Mouse (Mus musculus) stomach, embryonic 16.5 days (tissue): Measurements from ENCODE around the gene Zswim1. TPM values are rescaled to one million over a fixed set of nuclear protein-coding genes. Genes with fewer than 3 reads are reported as not detected.

Source experiments
- ATAC-seq: fragments of 200-750 bp; cut with Nextera tagmentation; 2 replicates; pipeline ENCODE4 v1.8.0; 2017; ENCODE audit warnings: moderate number of reproducible peaks, moderate TSS enrichment; ENCODE audit not compliant: insufficient read depth, low FRiP score
- H3K27ac ChIP-seq: fragments of 300-500 bp; sonication (generic); 2 replicates; pipeline ENCODE4 v1.5.1; 2014; ENCODE audit warnings: low read length
- H3K27me3 ChIP-seq: fragments of 300-500 bp; sonication (generic); 2 replicates; pipeline ENCODE4 v1.6.1; 2014; ENCODE audit warnings: low read length, control low read depth, mixed read lengths; ENCODE audit not compliant: control insufficient read depth, insufficient read depth
- H3K36me3 ChIP-seq: fragments of 300-500 bp; sonication (generic); 2 replicates; pipeline ENCODE4 v1.6.1; 2014; ENCODE audit warnings: low read length; ENCODE audit not compliant: control insufficient read depth, insufficient read depth
- H3K4me1 ChIP-seq: fragments of 300-500 bp; sonication (generic); 2 replicates; pipeline ENCODE4 v1.6.1; 2014; ENCODE audit warnings: low read length, control low read depth, mixed read lengths; ENCODE audit not compliant: control insufficient read depth, insufficient read depth
- H3K4me2 ChIP-seq: fragments of 300-500 bp; sonication (generic); 2 replicates; pipeline ENCODE4 v1.6.1; 2014; ENCODE audit warnings: low read depth, low read length, mixed read lengths
- H3K4me3 ChIP-seq: fragments of 300-500 bp; sonication (generic); replicated peaks from 2 replicates; pipeline ENCODE4 v1.5.1; 2014; ENCODE audit warnings: mild to moderate bottlenecking, low read length
- H3K9ac ChIP-seq: fragments of 300-500 bp; sonication (generic); 2 replicates; pipeline ENCODE4 v1.6.1; 2014; ENCODE audit warnings: low read length
- H3K9me3 ChIP-seq: fragments of 300-500 bp; sonication (generic); replicated peaks from 2 replicates; pipeline ENCODE4 v1.6.1; 2016; ENCODE audit warnings: low read length, control low read depth; ENCODE audit not compliant: control insufficient read depth
- WGBS: fragments of 180-500 bp; shearing (Covaris S2); extraction: QIAGEN DNeasy Blood & Tissue Kit; methylation state at CpG from one replicate; pipeline ENCODE4 v1.1.7; 2014; 5-methylcytosine and 5-hydroxymethylcytosine counted together
- polyA plus RNA-seq: library from polyadenylated mRNA; unstranded; fragments of >200 nt; fragmentation: Nextera tagmentation; extraction: Ambion mirVana; gene quantifications from 2 replicates; pipeline ENCODE4 v1.2.1, GENCODE M21; 2015

The Zswim1 gene
- polyA plus RNA-seq, 1 experiment from 2014 or later, result 16.5 TPM

DNA sequence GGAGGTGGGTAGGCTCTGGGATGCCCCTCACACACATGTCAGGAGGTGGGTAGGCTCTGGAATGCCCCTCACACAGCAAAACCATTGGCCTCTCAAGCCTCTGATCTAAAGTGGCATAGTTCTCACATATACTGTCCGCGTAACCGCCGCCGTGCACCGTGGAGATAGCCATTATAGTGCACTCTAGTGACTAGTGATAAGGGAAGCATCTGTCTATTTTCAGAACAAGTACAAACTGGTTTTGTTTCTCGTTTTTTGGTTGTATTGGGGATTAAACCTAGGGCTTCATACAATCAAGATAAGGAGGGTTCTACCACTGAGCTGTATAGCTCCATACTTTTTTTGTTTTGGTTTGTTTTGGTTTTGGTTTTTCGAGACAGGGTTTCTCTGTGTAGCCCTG is 6.7 kb upstream of the Zswim1 start:
- H3K27me3 ChIP-seq, result no peaks in the 10 kb centered on the region
- H3K36me3 ChIP-seq, result no peaks in the 10 kb centered on the region
- WGBS, result 91% methylated on average over 8 of the region's 8 CpGs
- H3K4me3 ChIP-seq, result no peak overlapping the region
- no peaks in the 10 kb centered on the region for H3K9me3 ChIP-seq
- ATAC-seq, result no peak
- H3K4me1 ChIP-seq, result 0 out of 2 replicates have a peak, but pooled peaks cover 7% of the 10 kb centered on the region
- H3K9ac ChIP-seq, result no peak overlapping the region
- H3K27ac ChIP-seq, result no peak overlapping the region
- no peak overlapping the region for H3K4me2 ChIP-seq

DNA sequence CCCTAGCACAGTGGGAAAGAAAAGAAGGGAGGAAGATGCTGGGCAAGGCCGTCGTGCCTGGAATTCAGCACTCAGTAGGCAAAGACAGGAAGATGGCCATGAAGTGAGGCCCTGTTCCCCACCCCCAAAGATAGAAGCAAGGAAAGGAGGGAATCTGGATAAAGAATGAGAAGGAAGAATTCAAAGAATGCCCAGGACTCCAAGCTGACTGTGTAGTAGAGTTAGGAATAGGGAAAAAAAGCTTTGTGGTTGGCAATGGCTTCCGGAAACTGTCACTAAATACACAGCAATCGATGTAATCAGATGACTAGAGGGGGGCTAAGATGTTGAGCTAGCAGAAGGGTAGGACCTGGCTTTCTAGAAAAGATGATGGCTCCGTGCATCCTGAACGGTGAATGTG is 5.3 kb upstream of the Zswim1 start:
- 73% methylated on average over 6 of the region's 6 CpGs for WGBS
- Histone ChIP-seq H3K4me2 (no peak overlapping the region), H3K4me3 (no peak overlapping the region), H3K9ac (no peak overlapping the region), H3K4me1 (0 out of 2 replicates have a peak, but pooled peaks cover 9% of the 10 kb centered on the region), H3K36me3 (no peaks in the 10 kb centered on the region), H3K27me3 (no peaks in the 10 kb centered on the region), H3K27ac (peak overlapping the region; percentile 7; the same call in 1 of the 2 replicates), H3K9me3 (no peaks in the 10 kb centered on the region)
- ATAC-seq, result no peak

DNA sequence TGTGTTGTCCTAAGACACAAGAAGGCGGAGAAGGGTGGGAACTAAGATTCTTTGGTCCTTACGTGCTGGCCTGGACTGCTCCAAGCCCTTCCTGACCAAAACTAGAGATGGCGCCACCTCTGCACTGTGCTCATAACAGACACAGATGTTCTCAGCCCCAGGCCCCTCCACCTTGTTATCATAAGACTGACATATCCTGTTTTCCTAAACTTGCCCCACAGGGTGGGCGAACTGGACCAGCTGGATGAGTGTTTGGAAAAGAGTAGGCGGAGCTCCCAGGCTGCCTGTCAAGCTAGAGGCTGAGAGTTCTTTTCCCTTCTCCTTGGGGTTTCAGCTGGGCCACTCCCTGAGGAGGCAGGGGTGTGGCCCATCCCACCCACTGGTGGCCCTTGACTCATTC is 4.8 kb upstream of the Zswim1 start:
- WGBS, result 43% methylated on average over 5 of the region's 5 CpGs
- H3K4me1 ChIP-seq, result 0 out of 2 replicates have a peak, but pooled peaks cover 11% of the 10 kb centered on the region
- H3K27ac ChIP-seq, result peak overlapping the region; percentile 7; the same call in 1 of the 2 replicates
- no peak for ATAC-seq
- no peak overlapping the region for H3K4me2 ChIP-seq
- H3K36me3 ChIP-seq, result no peaks in the 10 kb centered on the region
- no peaks in the 10 kb centered on the region for H3K27me3 ChIP-seq
- no peak overlapping the region for H3K4me3 ChIP-seq
- H3K9me3 ChIP-seq, result no peaks in the 10 kb centered on the region
- no peak overlapping the region for H3K9ac ChIP-seq

DNA sequence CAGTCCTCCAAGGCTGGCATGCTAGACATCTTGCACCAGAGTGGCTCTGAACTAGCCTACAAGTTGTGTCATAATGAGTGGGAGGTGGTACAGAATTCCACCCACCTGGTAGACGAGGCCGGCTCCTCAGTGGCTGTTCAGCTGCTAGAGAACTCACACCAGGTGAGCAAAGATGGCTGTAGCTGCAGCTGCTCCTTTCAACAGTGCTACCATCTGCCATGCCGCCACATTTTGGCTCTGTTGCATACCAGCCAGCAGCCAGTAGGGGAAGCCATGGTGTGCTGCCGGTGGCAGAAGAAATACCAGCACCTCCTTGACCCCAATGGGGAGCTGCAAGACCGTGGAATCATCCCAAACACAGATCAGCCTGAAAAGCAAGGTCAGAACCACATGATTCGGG is 1.4 kb upstream of the Zswim1 start:
- no peaks in the 10 kb centered on the region for H3K9me3 ChIP-seq
- H3K36me3 ChIP-seq, result 0 out of 2 replicates have a peak, but pooled peaks cover 5% of the 10 kb centered on the region
- H3K27me3 ChIP-seq, result no peaks in the 10 kb centered on the region
- H3K27ac ChIP-seq, result no peak overlapping the region
- ATAC-seq, result no peak
- 85% methylated on average over 6 of the region's 6 CpGs for WGBS
- H3K4me2 ChIP-seq, result no peak overlapping the region
- H3K9ac ChIP-seq, result no peak overlapping the region
- no peak overlapping the region for H3K4me3 ChIP-seq
- 0 out of 2 replicates have a peak, but pooled peaks cover 15% of the 10 kb centered on the region for H3K4me1 ChIP-seq

DNA sequence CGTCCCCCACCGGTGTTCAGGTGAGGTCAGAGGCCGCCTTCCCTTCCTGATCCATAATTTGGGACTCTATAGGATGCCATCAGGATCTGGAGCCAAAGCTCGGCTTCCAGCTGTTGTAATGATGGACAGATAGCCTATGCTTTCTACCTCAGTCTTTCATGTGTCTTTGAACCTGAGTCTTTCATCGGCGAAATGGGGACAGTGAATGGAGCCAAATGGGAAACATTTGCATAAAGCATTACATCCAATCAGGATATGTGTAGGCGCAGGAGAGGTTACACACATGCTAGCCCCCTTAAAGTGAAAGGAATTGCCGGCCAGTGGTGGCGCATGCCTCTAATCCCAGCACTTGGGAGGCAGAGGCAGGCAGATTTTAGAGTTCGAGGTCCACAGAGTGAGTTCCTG is 697 bp downstream of the Zswim1 start:
- 1% methylated on average over 10 of the region's 10 CpGs for WGBS
- Histone ChIP-seq H3K9me3 (no peaks in the 10 kb centered on the region), H3K27ac (peak overlapping the region; percentile 80), H3K4me3 (peak overlapping the region; percentile 82), H3K27me3 (no peaks in the 10 kb centered on the region), H3K4me2 (peak overlapping the region; percentile 67), H3K36me3 (0 out of 2 replicates have a peak, but pooled peaks cover 5% of the 10 kb centered on the region), H3K9ac (peak overlapping the region; percentile 77), H3K4me1 (0 out of 2 replicates have a peak, but pooled peaks cover 8% of the 10 kb centered on the region)
- ATAC-seq, result peak; percentile 61

DNA sequence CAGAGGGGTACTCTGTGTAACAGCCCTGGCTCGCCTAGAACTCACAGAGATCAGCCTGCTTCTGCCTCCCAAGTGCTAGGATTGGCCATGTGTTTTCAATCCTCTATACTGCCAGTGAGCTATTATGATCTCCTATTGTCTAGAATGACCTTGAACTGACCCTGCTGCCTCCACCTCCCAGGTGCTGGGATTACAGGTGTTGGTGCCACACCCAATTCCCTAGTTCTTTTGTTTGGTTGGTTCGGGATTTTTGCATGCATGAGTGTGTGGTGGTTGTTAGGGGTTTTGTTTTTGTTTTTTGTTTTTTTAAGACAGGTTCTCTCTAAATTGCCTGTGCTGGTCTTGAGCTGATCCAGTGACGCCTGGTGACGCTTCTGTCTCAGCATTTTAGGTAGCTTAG is 1.5 kb downstream of the Zswim1 start:
- Histone ChIP-seq H3K36me3 (0 out of 2 replicates have a peak, but pooled peaks cover 5% of the 10 kb centered on the region), H3K27ac (no peak overlapping the region), H3K9me3 (no peaks in the 10 kb centered on the region), H3K4me3 (no peak overlapping the region), H3K4me2 (no peak overlapping the region), H3K27me3 (no peaks in the 10 kb centered on the region), H3K9ac (no peak overlapping the region), H3K4me1 (0 out of 2 replicates have a peak, but pooled peaks cover 8% of the 10 kb centered on the region)
- 82% methylated on average over 4 of the region's 4 CpGs for WGBS
- ATAC-seq, result no peak

DNA sequence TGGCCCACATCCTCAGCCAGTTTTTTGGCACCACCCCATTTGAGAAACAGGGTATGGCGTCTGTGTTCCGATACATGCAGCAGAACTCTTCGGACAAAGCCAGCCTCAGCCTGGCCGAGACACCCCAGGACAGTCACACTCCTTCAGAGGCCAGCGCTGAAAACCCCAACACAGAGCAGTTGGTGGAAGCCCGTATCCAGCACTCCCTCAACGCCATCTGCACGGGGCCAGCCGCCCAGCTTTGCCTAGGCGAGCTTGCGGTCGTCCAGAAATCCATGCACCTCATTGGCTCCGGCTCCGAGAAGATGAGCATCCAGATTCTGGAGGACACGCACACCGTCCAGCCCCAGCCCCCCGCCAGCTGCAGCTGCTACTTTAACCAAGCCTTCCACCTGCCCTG is 3.0 kb downstream of the Zswim1 start:
- H3K27me3 ChIP-seq, result no peaks in the 10 kb centered on the region
- 0 out of 2 replicates have a peak, but pooled peaks cover 8% of the 10 kb centered on the region for H3K4me1 ChIP-seq
- no peak overlapping the region for H3K27ac ChIP-seq
- 0 out of 2 replicates have a peak, but pooled peaks cover 5% of the 10 kb centered on the region for H3K36me3 ChIP-seq
- H3K9me3 ChIP-seq, result no peaks in the 10 kb centered on the region
- no peak overlapping the region for H3K4me3 ChIP-seq
- 95% methylated on average over 17 of the region's 17 CpGs for WGBS
- no peak overlapping the region for H3K4me2 ChIP-seq
- ATAC-seq, result no peak
- no peak overlapping the region for H3K9ac ChIP-seq

DNA sequence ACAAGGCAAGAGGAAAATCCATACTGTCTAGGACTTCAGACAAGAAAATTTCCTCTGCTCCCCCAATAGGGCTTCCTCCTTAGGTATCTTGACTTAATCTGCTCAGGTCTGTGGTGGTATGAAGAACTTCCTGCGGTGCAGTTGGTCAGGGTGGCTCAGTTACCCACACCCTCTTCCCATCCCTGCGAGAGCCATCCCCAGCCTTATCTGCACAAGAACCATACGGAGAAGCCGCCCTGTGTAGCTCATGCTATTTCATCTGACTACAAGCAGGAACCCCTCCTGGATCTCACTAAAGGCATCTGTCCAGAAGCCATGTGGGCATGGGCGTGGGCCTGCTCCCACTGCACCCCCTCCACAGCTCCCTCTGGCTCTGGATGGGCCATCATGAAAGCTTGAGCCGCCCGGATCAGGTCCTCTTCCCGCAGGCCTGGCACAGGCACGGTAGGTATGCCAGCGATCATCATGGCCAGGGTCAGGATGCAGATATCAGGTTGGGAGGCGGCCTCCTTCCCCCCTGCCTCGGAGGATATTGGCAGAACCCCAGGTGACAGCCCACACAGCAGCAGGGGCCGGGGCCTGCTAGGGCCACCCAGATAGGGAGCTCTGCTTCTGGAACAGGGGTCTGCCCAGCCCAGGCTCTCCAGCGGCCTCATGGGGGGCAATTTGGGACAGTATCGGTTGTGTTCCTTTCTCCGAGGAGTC is 4.8 kb downstream of the Zswim1 start:
- no peak overlapping the region for H3K4me3 ChIP-seq
- no peak overlapping the region for H3K9ac ChIP-seq
- no peaks in the 10 kb centered on the region for H3K27me3 ChIP-seq
- no peak overlapping the region for H3K27ac ChIP-seq
- 0 out of 2 replicates have a peak, but pooled peaks cover 6% of the 10 kb centered on the region for H3K4me1 ChIP-seq
- H3K4me2 ChIP-seq, result no peak overlapping the region
- 0 out of 2 replicates have a peak, but pooled peaks cover 5% of the 10 kb centered on the region for H3K36me3 ChIP-seq
- ATAC-seq, result no peak
- no peaks in the 10 kb centered on the region for H3K9me3 ChIP-seq
- 82% methylated on average over 16 of the region's 16 CpGs for WGBS

DNA sequence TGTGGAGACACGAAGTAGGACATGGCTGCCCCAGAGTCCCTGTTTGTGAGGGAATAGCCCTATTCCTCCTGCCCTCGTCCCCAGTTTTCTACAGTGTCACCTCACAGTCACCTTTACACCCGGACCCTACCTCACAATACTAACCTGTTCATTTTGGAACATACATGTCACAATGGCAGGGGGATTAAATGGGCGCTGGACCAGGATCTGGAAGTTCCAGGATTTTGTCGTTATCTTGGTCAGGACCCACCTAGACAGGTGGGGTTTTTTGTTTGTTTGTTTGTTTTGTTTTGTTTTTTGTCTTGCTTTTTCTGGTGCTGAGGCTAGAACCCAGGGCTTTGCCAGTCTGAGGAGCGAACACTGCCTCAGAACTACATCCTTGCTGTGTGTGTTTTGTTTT is 6.0 kb downstream of the Zswim1 start, which contains the start of gene Spata25:
TSS of gene Spata25 (minus strand) at position 101 of the 400 bp plus-strand sequence.
- H3K27ac ChIP-seq, result no peak within 1 kb of the TSS
- H3K9ac ChIP-seq, result no peak within 1 kb of the TSS
- 0 out of 2 replicates have a peak, but pooled peaks cover 5% of the 10 kb centered on the region for H3K4me1 ChIP-seq
- no peaks in the 10 kb centered on the region for H3K9me3 ChIP-seq
- 84% methylated on average over 6 of the region's 6 CpGs for WGBS
- 0 out of 2 replicates have a peak, but pooled peaks cover 5% of the 10 kb centered on the region for H3K36me3 ChIP-seq
- H3K27me3 ChIP-seq, result no peaks in the 10 kb centered on the region
- ATAC-seq, result no peak
- H3K4me3 ChIP-seq, result no peak within 1 kb of the TSS
- no peak within 1 kb of the TSS for H3K4me2 ChIP-seq
